Mouse (Mus musculus) embryonic fibroblast, embryonic 13.5 days (primary cell): ENCODE data around the gene Gm21985. TPM values are rescaled to one million over a fixed set of nuclear protein-coding genes. Genes with fewer than 3 reads are reported as not detected.
"Not testable (repeated sequence)": the region's sequence is repeated elsewhere in the genome, so short reads cannot be mapped to it uniquely, and the experiment has no call there.

Source experiments
- H3K27ac ChIP-seq: 2 replicates; pipeline ENCODE4 v1.5.1; 2012; ENCODE audit warnings: low read length, control low read depth, inconsistent platforms; ENCODE audit not compliant: insufficient read depth
- H3K4me1 ChIP-seq: 2 replicates; pipeline ENCODE4 v1.6.1; 2011; ENCODE audit warnings: low read length; ENCODE audit not compliant: control insufficient read depth, insufficient read depth
- H3K4me3 ChIP-seq: 2 replicates; pipeline ENCODE4 v1.5.1; 2011; ENCODE audit warnings: mild to moderate bottlenecking, control low read depth, low read length; ENCODE audit not compliant: insufficient read depth
- CTCF ChIP-seq: IDR thresholded peaks from 2 replicates; pipeline ENCODE4 v1.5.1; 2011; ENCODE audit warnings: mild to moderate bottlenecking, control low read depth, low read length, moderate library complexity, borderline replicate concordance; ENCODE audit not compliant: insufficient read depth
- POLR2A ChIP-seq: IDR thresholded peaks from 2 replicates; pipeline ENCODE4 v1.6.1; 2011; ENCODE audit warnings: low read depth, mild to moderate bottlenecking, control low read depth, low read length, moderate library complexity
- polyA plus RNA-seq: library from polyadenylated mRNA; stranded (reverse); fragments of >200 nt; gene quantifications from 2 replicates; pipeline ENCODE4 v1.2.4, GENCODE M21; 2011; ENCODE audit warnings: low read depth; ENCODE audit not compliant: missing spikeins, insufficient read length

The Gm21985 gene
- polyA plus RNA-seq, 1 experiment: not detected

DNA sequence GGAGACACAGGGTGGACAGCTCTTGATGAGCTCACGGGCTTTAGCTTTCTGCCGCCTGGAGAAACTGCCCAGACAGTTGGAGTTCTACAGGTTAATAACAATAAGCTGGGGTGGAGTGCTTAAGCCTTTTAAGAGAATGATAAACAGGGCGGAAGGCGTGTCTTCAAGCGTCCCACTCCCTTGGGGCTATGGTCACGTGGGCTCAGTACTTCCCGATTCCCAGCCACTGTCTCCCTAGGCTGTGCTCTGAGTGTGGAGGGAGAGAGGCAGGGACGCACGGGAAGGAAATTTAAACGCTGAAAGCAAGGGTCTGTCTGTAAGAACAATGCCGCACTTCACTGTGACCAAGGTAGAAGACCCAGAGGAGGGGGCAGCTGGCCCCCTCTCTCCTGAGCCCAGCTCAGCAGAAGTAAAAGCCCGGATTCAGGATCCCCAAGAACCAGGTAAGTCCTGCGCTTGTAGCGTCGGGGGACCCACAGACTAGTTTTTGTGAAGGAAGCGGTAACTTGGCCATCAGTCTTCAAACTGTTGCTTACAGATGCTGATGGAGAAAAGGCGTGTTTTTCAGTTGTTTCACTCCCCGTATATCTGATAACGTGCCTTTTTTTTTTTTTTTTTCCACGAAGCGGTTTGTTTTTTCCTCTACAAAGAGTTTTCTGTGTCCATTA lies 18.4 kb downstream of the Gm21985 start:
- H3K4me3 ChIP-seq: peak overlapping the region; percentile 63
- H3K4me1 ChIP-seq: no peaks in the 10 kb centered on the region
- no peak overlapping the region for H3K27ac ChIP-seq
- TF ChIP-seq POLR2A (peak; percentile 36; the same call in 1 of the 2 replicates), CTCF (no peak)

- no peak for TF ChIP-seq POLR2A
- TF ChIP-seq CTCF: no peak
- Histone ChIP-seq H3K4me1 (no peaks in the 10 kb centered on the region), H3K4me3 (no peak overlapping the region), H3K27ac (no peak overlapping the region)
Observed at GRCm38 (mm10) chr2:112285031-112285390, 18.9 kb downstream of the Gm21985 start.

DNA sequence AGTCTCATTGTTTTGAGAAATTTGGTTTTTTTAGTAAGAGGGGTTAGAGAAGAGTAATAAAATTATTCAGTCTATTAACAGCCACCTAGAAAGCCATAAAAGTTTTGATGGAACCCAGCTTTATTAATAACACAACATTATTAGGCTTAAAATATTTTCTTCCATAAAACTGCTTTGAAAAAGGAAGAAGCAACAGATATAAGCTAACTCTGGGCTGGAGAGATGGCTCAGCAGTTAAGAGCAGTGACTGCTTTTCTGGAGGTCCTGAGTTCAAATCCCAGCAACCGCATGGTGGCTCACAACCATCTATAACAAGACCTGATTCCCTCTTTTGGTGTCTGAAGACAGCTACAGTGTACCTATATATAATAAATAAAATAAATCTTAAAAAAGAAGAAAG lies 19.9 kb downstream of the Gm21985 start:
- H3K4me3 ChIP-seq, H3K4me1 ChIP-seq, H3K27ac ChIP-seq: not testable (repeated sequence)

GRCm38 (mm10) chr2:112287059-112287458 lies 20.9 kb downstream of the Gm21985 start:
- H3K27ac ChIP-seq: no peak overlapping the region
- no peak overlapping the region for H3K4me3 ChIP-seq
- H3K4me1 ChIP-seq: no peaks in the 10 kb centered on the region
- TF ChIP-seq POLR2A: no peak
- TF ChIP-seq CTCF: no peak

- H3K27ac ChIP-seq: no peak overlapping the region
- no peak for TF ChIP-seq POLR2A
- no peak for TF ChIP-seq CTCF
Observed at GRCm38 (mm10) chr2:112289507-112289906, 23.4 kb downstream of the Gm21985 start.

GRCm38 (mm10) chr2:112292823-112293222 lies 26.7 kb downstream of the Gm21985 start:
- no peak for TF ChIP-seq POLR2A
- TF ChIP-seq CTCF: no peak
- no peak overlapping the region for H3K27ac ChIP-seq
- no peak overlapping the region for H3K4me3 ChIP-seq
- no peaks in the 10 kb centered on the region for H3K4me1 ChIP-seq

More at GRCm38 (mm10) chr2:112289507-112289906, 23.4 kb downstream of the Gm21985 start:
- Histone ChIP-seq H3K4me1 (no peaks in the 10 kb centered on the region), H3K4me3 (no peak overlapping the region)

DNA sequence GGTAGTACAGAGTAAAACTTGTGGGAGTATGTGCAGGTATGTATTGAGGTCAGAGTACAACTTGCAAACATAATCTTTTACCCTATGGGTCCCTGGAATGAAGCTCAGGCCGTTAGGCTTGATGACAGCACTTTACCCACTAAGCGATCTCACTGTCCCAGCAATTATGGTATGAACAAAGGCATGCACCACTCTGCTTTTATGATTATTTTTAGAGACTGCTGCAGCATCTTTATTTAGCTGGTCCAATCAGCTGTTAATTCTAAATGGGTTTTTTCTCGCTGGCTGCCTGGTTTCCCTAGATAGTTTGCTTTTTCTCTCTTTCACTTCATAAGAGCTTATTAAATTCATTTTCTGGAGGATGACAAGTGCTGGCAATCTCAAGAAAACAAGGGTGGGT lies 30.1 kb downstream of the Gm21985 start:
- H3K4me3 ChIP-seq: no peak overlapping the region
- H3K4me1 ChIP-seq: no peaks in the 10 kb centered on the region
- TF ChIP-seq CTCF (no peak), POLR2A (no peak)
- H3K27ac ChIP-seq: no peak overlapping the region

GRCm38 (mm10) chr2:112298221-112298620 lies 32.1 kb downstream of the Gm21985 start:
- Histone ChIP-seq H3K4me1 (no peaks in the 10 kb centered on the region), H3K4me3 (no peak overlapping the region), H3K27ac (no peak overlapping the region)
- TF ChIP-seq POLR2A: no peak
- no peak for TF ChIP-seq CTCF

- Histone ChIP-seq H3K4me1 (peaks cover 8% of the 10 kb centered on the region), H3K27ac (peak overlapping the region; percentile 82), H3K4me3 (no peak overlapping the region)
- TF ChIP-seq POLR2A (no peak), CTCF (no peak)
Observed at GRCm38 (mm10) chr2:112308671-112309070, 42.6 kb downstream of the Gm21985 start.

GRCm38 (mm10) chr2:112309161-112309600 lies 43.1 kb downstream of the Gm21985 start:
- TF ChIP-seq CTCF (no peak), POLR2A (no peak)

More at GRCm38 (mm10) chr2:112309161-112309600, 43.1 kb downstream of the Gm21985 start:
- H3K27ac ChIP-seq: peak overlapping the region; percentile 82
- no peak overlapping the region for H3K4me3 ChIP-seq
- peaks cover 8% of the 10 kb centered on the region for H3K4me1 ChIP-seq
